Mouse (Mus musculus) spleen, adult 2 months (tissue): ENCODE results near the gene Hnrnph3.

Source experiments
- CTCF ChIP-seq: fragments of 200-500 bp; IDR thresholded peaks from 2 replicates; pipeline ENCODE4 v1.5.1; 2011; ENCODE audit warnings: mild to moderate bottlenecking, inconsistent platforms; ENCODE audit not compliant: insufficient read depth, insufficient read length, insufficient replicate concordance; ENCODE audit errors: extremely low read depth
- POLR2A ChIP-seq: fragments of 200-500 bp; IDR thresholded peaks from 2 replicates; pipeline ENCODE4 v1.6.1; 2011; ENCODE audit warnings: low read depth, low read length, inconsistent platforms

- no peak for TF ChIP-seq POLR2A
- no peak for TF ChIP-seq CTCF
These were observed 782 bp downstream of the Hnrnph3 start for GRCm38 (mm10) chr10:63023121-63023748.
